Mouse (Mus musculus) hindbrain, postnatal 0 days (tissue): Measurements from ENCODE around the gene Irak3. TPM values are rescaled to one million over a fixed set of nuclear protein-coding genes. Genes with fewer than 3 reads are reported as not detected.

Experiments used
- ATAC-seq: fragments of 200-750 bp; cut with Nextera tagmentation; 2 replicates; pipeline ENCODE4 v1.8.0; 2017; ENCODE audit warnings: mild to moderate bottlenecking, moderate TSS enrichment, moderate library complexity
- DNase-seq: peaks from one replicate; pipeline ENCODE4 v3.0.0-alpha.2; 2015; ENCODE audit warnings: low spot score
- H3K27ac ChIP-seq: fragments of 300-500 bp; sonication (generic); 2 replicates; pipeline ENCODE4 v1.5.1; 2014; ENCODE audit warnings: mild to moderate bottlenecking
- H3K27me3 ChIP-seq: fragments of 300-500 bp; sonication (generic); 2 replicates; pipeline ENCODE4 v1.6.1; 2014; ENCODE audit warnings: low read length, mixed read lengths; ENCODE audit not compliant: insufficient read depth
- H3K36me3 ChIP-seq: fragments of 300-500 bp; sonication (generic); 2 replicates; pipeline ENCODE4 v1.6.1; 2014; ENCODE audit warnings: low read length, mixed read lengths; ENCODE audit not compliant: insufficient read depth
- H3K4me1 ChIP-seq: fragments of 300-500 bp; sonication (generic); 2 replicates; pipeline ENCODE4 v1.6.1; 2014; ENCODE audit warnings: antibody characterized with exemption, low read length, mixed read lengths; ENCODE audit not compliant: insufficient read depth
- H3K4me2 ChIP-seq: fragments of 300-500 bp; sonication (generic); 2 replicates; pipeline ENCODE4 v1.6.1; 2014; ENCODE audit warnings: low read depth, mild to moderate bottlenecking, low read length, moderate library complexity, mixed read lengths
- H3K4me3 ChIP-seq: fragments of 300-500 bp; sonication (generic); 2 replicates; pipeline ENCODE4 v1.5.1; 2014; ENCODE audit warnings: low read length
- H3K9ac ChIP-seq: fragments of 300-500 bp; sonication (generic); replicated peaks from 2 replicates; pipeline ENCODE4 v1.6.1; 2014; ENCODE audit warnings: mild to moderate bottlenecking, low read length, moderate library complexity, mixed read lengths
- H3K9me3 ChIP-seq: fragments of 300-500 bp; sonication (generic); 2 replicates; pipeline ENCODE4 v1.6.1; 2016; ENCODE audit warnings: low read length, mixed read lengths
- CTCF ChIP-seq: IDR thresholded peaks from 2 replicates; pipeline ENCODE4 v1.5.1; 2016; ENCODE audit warnings: antibody characterized with exemption, control low read depth, low read depth
- WGBS: fragments of 180-500 bp; shearing (Covaris S2); extraction: QIAGEN DNeasy Blood & Tissue Kit; methylation state at CpG from one replicate; pipeline ENCODE4 v1.1.7; 2014; 5-methylcytosine and 5-hydroxymethylcytosine counted together
- polyA plus RNA-seq: library from polyadenylated mRNA; unstranded; fragments of >200 nt; fragmentation: Nextera tagmentation; extraction: Ambion mirVana; gene quantifications from 2 replicates; pipeline ENCODE4 v1.2.1, GENCODE M21; 2015
- total RNA-seq: library from RNA; depleted of rRNA; stranded (reverse); fragments of >200 nt; gene quantifications from 2 replicates; pipeline ENCODE4 v1.2.3, GENCODE M21; 2014

Gene Irak3
- total and polyA plus RNA-seq, 2 experiments from 2014 or later, result 0.41 TPM; not detected in 1

DNA sequence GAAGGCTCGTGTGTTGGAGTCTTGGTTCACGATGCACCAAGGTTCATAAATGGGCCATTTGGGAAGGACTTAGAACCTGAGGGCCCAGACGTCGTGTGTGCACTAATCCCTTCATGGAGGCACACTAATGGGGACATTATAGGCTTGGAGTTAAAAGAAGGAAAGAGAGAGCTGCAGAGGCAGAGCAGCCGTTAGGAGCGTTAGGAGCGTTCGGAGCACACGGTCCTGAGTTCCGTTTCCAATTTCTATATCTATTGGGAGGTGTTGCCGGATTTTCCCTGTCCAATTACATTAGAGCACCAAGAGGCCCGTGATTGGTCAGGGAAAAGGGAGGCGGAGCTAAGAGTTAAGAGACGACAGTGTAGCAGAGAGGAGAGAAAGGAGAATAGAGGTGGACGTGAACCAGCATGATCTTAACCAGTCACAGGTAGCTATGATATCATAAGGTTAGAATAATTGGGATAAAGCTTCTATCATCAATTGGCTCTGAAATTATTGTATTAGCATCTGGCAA lies 27.7 kb downstream of the Irak3 start:
- no peak for DNase-seq
- Histone ChIP-seq H3K27ac (no peak overlapping the region), H3K4me2 (no peak overlapping the region), H3K27me3 (no peaks in the 10 kb centered on the region), H3K36me3 (no peaks in the 10 kb centered on the region), H3K9me3 (no peaks in the 10 kb centered on the region), H3K4me1 (no peaks in the 10 kb centered on the region), H3K9ac (no peak overlapping the region), H3K4me3 (no peak overlapping the region)
- 91% methylated on average over 15 of the region's 15 CpGs for WGBS
- no peak for ATAC-seq
- TF ChIP-seq CTCF, result no peak

DNA sequence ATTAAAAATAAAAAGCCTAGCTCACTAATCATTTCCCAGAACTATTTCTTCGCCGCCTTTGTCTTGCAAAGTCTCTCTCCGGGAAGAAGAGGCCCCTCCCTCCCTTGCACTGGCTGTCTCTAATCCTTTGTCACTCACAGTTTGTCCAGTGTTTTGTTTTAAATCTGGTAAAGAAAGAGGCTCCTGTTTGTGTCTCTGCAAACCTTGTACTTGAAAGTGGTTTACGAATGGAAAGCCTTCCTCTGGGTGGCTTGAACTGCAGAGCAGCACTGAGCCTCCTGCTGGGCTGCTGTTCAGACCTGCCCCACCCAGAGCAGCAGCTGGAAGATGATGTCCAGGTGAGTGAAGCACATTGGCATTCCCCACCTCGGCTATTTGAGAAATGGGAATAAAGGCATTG lies 30.6 kb downstream of the Irak3 start:
- H3K9me3 ChIP-seq, result no peaks in the 10 kb centered on the region
- no peak for ATAC-seq
- 21% methylated on average over 5 of the region's 5 CpGs for WGBS
- no peak for TF ChIP-seq CTCF
- no peak overlapping the region for H3K27ac ChIP-seq
- H3K9ac ChIP-seq, result no peak overlapping the region
- H3K27me3 ChIP-seq, result no peaks in the 10 kb centered on the region
- H3K4me2 ChIP-seq, result no peak overlapping the region
- no peaks in the 10 kb centered on the region for H3K4me1 ChIP-seq
- H3K36me3 ChIP-seq, result no peaks in the 10 kb centered on the region
- no peak overlapping the region for H3K4me3 ChIP-seq
- no peak for DNase-seq

DNA sequence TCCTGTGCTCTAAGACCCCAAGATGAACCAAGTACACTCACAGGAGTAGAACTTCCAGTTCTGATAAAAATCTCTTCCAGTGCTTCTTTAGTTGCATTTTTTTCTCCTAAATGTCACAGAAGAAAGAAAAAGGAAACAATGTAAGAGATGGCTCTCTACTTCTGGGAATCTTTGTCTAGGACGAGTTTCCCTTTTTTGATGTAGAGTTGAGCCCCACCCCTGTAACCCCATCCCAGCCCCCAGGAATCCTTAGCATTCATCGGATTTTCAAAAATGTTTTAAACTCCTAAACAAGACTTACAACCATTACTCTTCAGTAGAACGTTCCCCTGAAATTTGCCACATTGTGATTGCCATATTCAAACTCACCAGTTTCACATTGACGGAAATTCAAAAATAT lies 31.7 kb downstream of the Irak3 start:
- WGBS, result 73% methylated on average over 4 of the region's 4 CpGs
- Histone ChIP-seq H3K9ac (no peak overlapping the region), H3K27ac (no peak overlapping the region), H3K4me1 (no peaks in the 10 kb centered on the region), H3K4me2 (no peak overlapping the region), H3K36me3 (no peaks in the 10 kb centered on the region), H3K4me3 (no peak overlapping the region), H3K9me3 (no peaks in the 10 kb centered on the region), H3K27me3 (no peaks in the 10 kb centered on the region)
- DNase-seq, result no peak
- no peak for TF ChIP-seq CTCF
- no peak for ATAC-seq

DNA sequence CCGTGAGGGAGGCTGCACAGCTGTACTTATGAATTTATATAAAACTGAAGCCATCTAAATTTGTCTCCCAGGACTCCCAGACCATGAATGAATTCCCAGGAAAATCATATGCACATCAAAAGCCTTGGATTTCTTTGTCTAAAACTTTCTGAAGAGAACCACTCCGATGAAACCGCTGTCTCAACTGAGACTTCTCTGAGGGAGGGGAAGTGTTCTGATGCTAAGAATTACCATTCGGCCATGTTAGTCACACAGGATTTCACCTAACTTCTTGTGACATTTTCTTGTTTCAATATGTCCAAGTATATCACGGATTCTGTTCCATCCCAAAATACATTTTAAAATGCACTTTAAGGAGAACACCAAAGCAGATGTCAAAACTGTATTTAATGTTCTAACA lies 32.1 kb downstream of the Irak3 start:
- no peaks in the 10 kb centered on the region for H3K4me1 ChIP-seq
- H3K9ac ChIP-seq, result no peak overlapping the region
- no peak overlapping the region for H3K4me2 ChIP-seq
- no peaks in the 10 kb centered on the region for H3K36me3 ChIP-seq
- TF ChIP-seq CTCF, result no peak
- H3K27ac ChIP-seq, result no peak overlapping the region
- H3K27me3 ChIP-seq, result no peaks in the 10 kb centered on the region
- ATAC-seq (no peak), DNase-seq (no peak)
- no peaks in the 10 kb centered on the region for H3K9me3 ChIP-seq
- 74% methylated on average over 5 of the region's 5 CpGs for WGBS
- H3K4me3 ChIP-seq, result no peak overlapping the region

DNA sequence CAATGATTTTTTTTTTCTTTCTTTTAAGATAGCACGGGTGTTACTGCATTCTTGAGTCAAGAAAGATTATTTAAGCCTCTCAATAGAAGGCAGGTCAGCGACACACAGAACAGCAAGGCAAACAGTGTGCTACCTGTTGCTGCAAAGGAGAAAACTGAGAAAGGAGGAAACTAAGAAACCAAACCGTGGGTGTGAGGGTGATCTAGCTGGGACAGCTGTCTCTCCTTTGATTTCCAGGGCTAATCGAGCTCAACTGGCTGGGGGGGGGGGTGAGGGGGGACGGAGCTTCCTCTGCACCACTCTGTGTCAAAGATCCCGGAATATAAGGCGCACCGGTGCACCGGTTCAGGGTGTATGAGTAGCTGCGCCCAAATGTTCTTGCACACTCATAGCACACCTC lies 32.9 kb downstream of the Irak3 start:
- H3K4me2 ChIP-seq, result no peak overlapping the region
- H3K36me3 ChIP-seq, result no peaks in the 10 kb centered on the region
- no peak for TF ChIP-seq CTCF
- H3K27ac ChIP-seq, result no peak overlapping the region
- WGBS, result 67% methylated on average over 10 of the region's 10 CpGs
- ATAC-seq (no peak), DNase-seq (no peak)
- H3K9ac ChIP-seq, result no peak overlapping the region
- H3K4me3 ChIP-seq, result no peak overlapping the region
- H3K9me3 ChIP-seq, result no peaks in the 10 kb centered on the region
- H3K4me1 ChIP-seq, result no peaks in the 10 kb centered on the region
- no peaks in the 10 kb centered on the region for H3K27me3 ChIP-seq

DNA sequence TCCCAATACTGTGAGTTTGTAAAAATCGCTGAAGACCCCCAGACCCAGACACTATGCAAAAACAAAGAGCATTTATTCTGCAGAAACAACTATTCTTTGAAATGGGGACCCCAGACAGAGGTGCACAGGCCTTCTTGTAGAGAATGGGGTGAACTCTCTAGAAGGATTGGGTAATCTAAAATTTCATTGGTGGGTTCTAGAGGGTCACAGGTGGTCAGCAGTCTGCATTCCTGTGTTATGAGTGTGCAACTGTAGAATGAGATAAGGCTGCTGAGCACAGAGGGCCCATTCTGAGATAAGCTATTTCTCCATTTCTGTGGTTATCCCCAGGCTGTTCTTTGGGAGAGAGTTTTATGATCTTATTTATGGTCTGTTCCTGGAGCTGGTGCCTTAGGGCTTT lies 33.9 kb downstream of the Irak3 start:
- Histone ChIP-seq H3K27me3 (no peaks in the 10 kb centered on the region), H3K9me3 (no peaks in the 10 kb centered on the region), H3K9ac (no peak overlapping the region), H3K4me3 (no peak overlapping the region), H3K27ac (no peak overlapping the region), H3K36me3 (no peaks in the 10 kb centered on the region), H3K4me1 (no peaks in the 10 kb centered on the region), H3K4me2 (no peak overlapping the region)
- DNase-seq, result no peak
- 84% methylated on average over 1 of the region's 1 CpGs for WGBS
- TF ChIP-seq CTCF, result no peak
- no peak for ATAC-seq

DNA sequence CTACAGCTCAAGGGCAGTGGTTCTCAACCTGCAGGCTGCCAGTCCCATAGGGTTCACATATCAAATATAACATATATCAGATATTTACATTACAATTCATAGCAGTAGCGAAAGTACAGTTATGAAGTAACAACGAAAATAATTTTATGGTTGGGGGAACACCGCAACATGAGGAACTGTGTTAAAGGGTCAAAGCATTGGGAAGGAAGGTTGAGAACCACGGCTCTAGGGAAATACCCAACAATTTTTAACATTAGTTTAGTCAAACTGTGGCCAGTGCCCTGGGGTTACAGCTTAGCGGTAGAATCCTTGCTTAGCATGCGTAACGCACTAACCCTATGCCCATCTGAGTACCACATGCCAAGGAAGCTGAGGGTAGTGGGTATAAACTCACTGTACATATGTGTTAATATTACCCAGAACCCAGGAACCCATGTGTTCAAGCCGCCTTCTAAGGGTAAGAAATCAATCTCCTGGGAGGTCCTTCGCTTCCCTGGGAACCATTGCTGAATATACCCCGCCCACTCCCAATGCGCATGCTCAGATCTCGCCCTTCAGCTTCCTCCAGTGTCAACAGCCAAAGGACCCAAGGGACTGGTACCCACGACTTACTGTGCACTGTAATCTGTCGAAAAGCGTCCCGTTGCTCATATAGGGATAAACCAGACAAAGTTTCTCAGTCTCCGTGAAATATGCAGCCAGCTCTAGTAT lies 36.0 kb downstream of the Irak3 start:
- WGBS, result 92% methylated on average over 17 of the region's 17 CpGs
- Histone ChIP-seq H3K4me2 (no peak overlapping the region), H3K36me3 (no peaks in the 10 kb centered on the region), H3K9me3 (no peaks in the 10 kb centered on the region), H3K4me1 (no peaks in the 10 kb centered on the region), H3K27ac (no peak overlapping the region), H3K9ac (no peak overlapping the region), H3K27me3 (no peaks in the 10 kb centered on the region), H3K4me3 (no peak overlapping the region)
- no peak for TF ChIP-seq CTCF
- ATAC-seq (no peak), DNase-seq (no peak)
